Mouse (Mus musculus) kidney, adult 2 months (tissue): Measurements from ENCODE around the gene Cybrd1. TPM values are rescaled to one million over a fixed set of nuclear protein-coding genes. Genes with fewer than 3 reads are reported as not detected.
A peak's percentile ranks its signal among the peaks of the same experiment; 100 is the strongest.

Source experiments
- DNase-seq: peaks from one replicate; pipeline ENCODE4 v3.0.0; 2021
- H3K27ac ChIP-seq: fragments of 200-500 bp; 2 replicates; pipeline ENCODE4 v1.5.1; 2012; ENCODE audit warnings: low read depth, low read length, control low read depth, inconsistent platforms; ENCODE audit not compliant: insufficient read depth
- H3K27me3 ChIP-seq: fragments of 200-500 bp; replicated peaks from 2 replicates; pipeline ENCODE4 v1.6.1; 2012; ENCODE audit warnings: mild to moderate bottlenecking, moderate library complexity, low read length, inconsistent platforms; ENCODE audit not compliant: control insufficient read depth, insufficient read depth
- H3K36me3 ChIP-seq: fragments of 200-500 bp; 2 replicates; pipeline ENCODE4 v1.6.1; 2012; ENCODE audit warnings: mild to moderate bottlenecking, moderate library complexity, low read length, inconsistent platforms; ENCODE audit not compliant: control insufficient read depth, insufficient read depth
- H3K4me1 ChIP-seq: fragments of 200-500 bp; 2 replicates; pipeline ENCODE4 v1.6.1; 2011; ENCODE audit warnings: low read length; ENCODE audit not compliant: control insufficient read depth, insufficient read depth
- H3K4me3 ChIP-seq: fragments of 200-500 bp; 2 replicates; pipeline ENCODE4 v1.5.1; 2011; ENCODE audit warnings: mild to moderate bottlenecking, low read depth, low read length, control low read depth; ENCODE audit not compliant: insufficient read depth
- CTCF ChIP-seq: fragments of 200-500 bp; conservative IDR thresholded peaks from 2 replicates; pipeline ENCODE4 v1.5.1; 2011; ENCODE audit warnings: low read depth, mild to moderate bottlenecking, control low read depth, low read length, moderate library complexity, mixed read lengths; ENCODE audit not compliant: insufficient read depth, insufficient read length
- POLR2A ChIP-seq: fragments of 200-500 bp; IDR thresholded peaks from one replicate; pipeline ENCODE4 v1.6.1; 2011; ENCODE audit warnings: low read depth, low read length, control low read depth
- WGBS: fragments of 180-500 bp; shearing (Covaris S2); methylation state at CpG from one replicate; pipeline ENCODE4 v1.1.7; 2018; 5-methylcytosine and 5-hydroxymethylcytosine counted together
- polyA plus RNA-seq: library from polyadenylated mRNA; depleted of rRNA; stranded (reverse); fragments of >200 nt; gene quantifications from 2 replicates; pipeline ENCODE4 v1.2.3, GENCODE M21; 2012

Gene Cybrd1
- polyA plus RNA-seq, 1 experiment: 0.25 TPM

DNA sequence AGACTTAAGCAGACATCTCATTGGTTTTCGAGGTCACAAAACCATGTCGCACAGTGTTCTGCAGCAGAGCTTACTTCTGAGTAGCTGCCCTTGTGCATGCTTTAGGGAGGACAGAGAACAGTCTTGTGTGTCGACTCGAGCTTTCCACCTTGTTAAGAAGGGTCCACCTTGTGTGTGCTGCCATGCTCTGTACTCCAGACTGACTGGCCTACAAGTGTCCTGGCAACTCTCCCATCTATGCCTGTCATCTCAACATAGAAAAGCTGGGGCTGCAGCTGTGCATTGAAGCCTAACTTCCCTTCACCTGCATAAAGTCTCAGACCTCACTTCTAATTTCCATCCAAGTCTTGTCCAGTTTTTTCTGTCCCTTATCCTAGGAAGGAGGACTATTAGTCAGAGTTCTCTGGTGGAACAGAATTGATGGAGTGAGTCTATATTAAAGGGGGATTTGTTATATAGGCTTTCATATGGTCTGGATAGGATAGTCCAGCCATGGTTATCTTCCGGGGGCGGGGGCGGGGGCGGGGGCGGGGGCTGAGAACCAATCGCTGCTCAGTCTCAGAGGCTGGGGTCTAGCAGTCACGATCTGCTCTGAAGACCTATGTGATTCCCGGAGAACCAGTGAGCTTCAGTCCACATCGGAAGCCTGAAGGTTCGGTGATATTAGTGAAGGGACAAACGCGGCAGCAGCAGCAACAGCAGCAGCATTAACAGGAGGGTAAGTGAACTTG is 42.0 kb downstream of the Cybrd1 start:
- H3K4me1 ChIP-seq: peaks cover 15% of the 10 kb centered on the region

DNA sequence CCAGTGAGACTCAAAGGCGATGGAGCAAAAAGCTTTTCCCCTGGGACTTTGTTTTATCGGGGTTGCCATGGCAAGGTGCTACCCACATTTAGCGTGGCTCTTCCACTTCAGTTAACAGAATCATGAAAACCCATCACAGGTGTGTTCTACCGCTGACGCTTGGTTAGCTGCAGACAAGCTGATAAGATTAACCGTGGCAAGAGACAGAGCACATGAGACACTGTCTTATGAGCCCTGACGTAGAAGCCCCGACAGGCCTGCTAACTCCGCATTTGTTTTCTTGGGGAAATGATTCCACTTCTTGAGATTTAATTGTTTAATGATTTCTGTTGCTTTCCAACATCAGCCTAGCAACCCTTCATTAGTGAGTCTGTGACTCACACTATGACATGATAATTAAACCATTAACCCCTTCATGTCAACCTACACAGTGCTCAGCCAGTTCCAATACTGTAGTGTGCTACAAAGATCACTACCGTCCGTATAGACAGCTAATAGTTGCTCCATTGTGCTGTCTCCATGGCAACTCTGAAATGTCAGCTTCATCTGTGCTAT is 42.7 kb downstream of the Cybrd1 start:
- H3K4me1 ChIP-seq: peaks cover 15% of the 10 kb centered on the region
- no peak overlapping the region for H3K27ac ChIP-seq
- 64% methylated on average over 11 of the region's 11 CpGs for WGBS
- H3K4me3 ChIP-seq: no peak overlapping the region
- H3K36me3 ChIP-seq: no peaks in the 10 kb centered on the region
- no peaks in the 10 kb centered on the region for H3K27me3 ChIP-seq
- DNase-seq: no peak
- TF ChIP-seq POLR2A (no peak), CTCF (no peak)

More for the DNA sequence above, 42.0 kb downstream of the Cybrd1 start:
- no peak for DNase-seq
- H3K27me3 ChIP-seq: no peaks in the 10 kb centered on the region
- no peak overlapping the region for H3K27ac ChIP-seq
- TF ChIP-seq POLR2A (no peak), CTCF (no peak)
- WGBS: 69% methylated on average over 16 of the region's 16 CpGs
- H3K36me3 ChIP-seq: no peaks in the 10 kb centered on the region
- no peak overlapping the region for H3K4me3 ChIP-seq

DNA sequence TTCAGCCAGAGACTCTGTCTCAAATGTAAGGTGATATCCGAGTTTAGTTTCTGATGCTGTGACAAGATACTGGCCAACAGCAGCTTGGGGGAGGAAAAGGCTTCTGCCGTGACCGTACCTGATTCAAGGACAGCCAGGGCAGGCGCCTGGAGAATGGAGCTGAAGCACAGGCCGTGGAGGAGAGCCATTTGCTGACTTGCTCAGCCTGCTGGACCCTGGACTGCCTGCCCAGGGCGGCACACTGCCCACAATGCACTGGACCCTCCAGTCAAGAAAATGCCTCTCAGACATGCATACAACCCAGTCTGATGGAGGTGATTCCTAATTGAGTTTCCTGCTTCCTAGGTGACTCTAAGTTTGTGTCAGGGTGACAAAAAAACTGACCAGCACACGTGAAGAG is 43.8 kb downstream of the Cybrd1 start:
- DNase-seq: peak; percentile 50
- H3K27me3 ChIP-seq: no peaks in the 10 kb centered on the region
- peak overlapping the region; percentile 57 for H3K27ac ChIP-seq
- no peak for TF ChIP-seq POLR2A
- no peak for TF ChIP-seq CTCF
- H3K4me1 ChIP-seq: peaks cover 15% of the 10 kb centered on the region
- H3K36me3 ChIP-seq: no peaks in the 10 kb centered on the region
- 77% methylated on average over 7 of the region's 7 CpGs for WGBS
- H3K4me3 ChIP-seq: no peak overlapping the region

DNA sequence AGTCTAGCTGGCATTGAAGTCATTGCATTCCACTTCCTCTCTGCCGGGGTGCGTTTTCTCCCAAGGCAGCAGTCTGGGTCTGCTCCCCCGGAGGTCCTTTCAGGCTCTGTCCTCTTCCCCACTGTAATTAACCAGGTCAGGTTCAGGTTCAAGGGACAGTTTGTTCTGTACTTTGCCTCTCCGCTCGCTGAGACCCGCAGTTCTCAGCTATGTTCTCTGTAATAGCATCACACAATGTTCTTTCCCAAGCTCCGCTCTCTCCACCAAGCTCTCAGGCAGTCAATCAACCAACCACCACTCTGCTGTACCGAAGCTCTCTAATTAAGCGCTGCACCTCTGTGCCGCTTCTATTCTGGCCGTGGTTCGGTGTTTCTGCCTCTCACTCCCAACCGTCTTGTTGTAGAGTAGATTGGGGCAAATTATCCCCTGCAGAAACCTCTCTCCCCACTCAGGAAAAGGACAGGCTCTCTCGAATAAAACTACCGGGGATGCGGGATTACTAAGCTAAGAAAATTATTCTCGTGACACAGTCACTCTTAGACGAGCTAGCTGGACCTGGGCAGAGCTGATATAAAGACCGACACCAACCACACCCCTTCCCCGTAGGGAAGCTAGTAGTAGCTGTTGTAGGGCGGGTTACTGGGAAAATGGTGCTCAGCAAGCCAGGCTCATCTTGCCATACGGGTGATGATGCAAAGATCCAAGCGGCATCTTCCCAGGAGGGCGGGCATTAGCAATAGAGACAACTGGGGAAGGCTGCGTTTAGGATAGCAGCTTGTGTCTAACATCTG is 45.3 kb downstream of the Cybrd1 start:
- no peaks in the 10 kb centered on the region for H3K27me3 ChIP-seq
- H3K36me3 ChIP-seq: no peaks in the 10 kb centered on the region
- no peak for TF ChIP-seq POLR2A
- TF ChIP-seq CTCF: no peak
- peak overlapping the region; percentile 79 for H3K27ac ChIP-seq
- H3K4me1 ChIP-seq: peaks cover 15% of the 10 kb centered on the region
- no peak overlapping the region for H3K4me3 ChIP-seq
- peak; percentile 85 for DNase-seq
- 56% methylated on average over 25 of the region's 25 CpGs for WGBS

DNA sequence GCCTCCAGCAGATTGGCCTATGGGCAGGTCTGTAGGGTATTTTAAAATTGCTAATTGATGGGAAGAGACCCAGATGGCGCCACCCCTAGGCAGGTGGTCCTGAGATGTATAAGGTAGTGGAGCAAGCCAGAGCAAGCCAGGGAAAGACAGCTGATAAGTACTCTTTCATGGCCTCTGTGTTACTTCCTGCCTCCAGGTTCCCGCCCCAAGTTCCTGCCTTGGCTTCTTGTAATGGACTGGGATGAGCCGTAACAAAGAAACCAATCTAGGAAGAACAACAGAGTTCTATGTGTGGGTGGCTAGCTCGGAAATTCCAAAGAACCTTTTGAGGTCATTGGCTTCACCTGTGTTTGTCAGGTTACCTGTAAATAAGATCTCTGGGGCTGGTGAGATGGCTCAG is 49.5 kb downstream of the Cybrd1 start:
- Histone ChIP-seq H3K4me1 (peaks cover 5% of the 10 kb centered on the region), H3K4me3 (no peak overlapping the region), H3K27ac (no peak overlapping the region), H3K27me3 (no peaks in the 10 kb centered on the region), H3K36me3 (no peaks in the 10 kb centered on the region)
- 83% methylated on average over 4 of the region's 4 CpGs for WGBS
- DNase-seq: no peak
- TF ChIP-seq CTCF (no peak), POLR2A (no peak)

DNA sequence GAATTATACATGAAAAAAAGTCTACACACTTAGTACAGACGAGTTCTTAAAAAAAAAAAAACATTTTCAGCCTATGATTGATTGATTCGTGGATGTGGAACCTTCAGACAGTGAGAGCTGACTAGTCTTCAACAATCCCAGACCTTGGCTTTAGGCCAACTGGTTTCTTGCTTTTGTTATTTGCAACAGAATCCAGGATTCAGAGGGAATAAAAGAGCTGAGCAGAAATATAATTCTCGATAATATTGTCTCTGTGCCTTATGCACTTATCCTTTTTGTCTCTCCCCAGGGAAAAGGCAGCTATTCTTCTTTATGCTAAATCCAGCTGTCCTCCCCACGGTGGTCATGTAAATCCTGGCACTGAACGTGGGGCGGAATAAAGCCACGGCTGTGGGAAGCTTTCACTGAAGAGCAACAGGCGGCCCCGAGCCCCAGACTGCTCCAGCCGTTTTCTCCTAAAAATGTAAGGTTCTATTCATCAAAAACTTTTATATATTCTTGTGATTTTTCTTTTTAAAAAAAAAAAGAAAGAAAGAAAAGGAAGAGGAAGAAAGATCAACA is 50.8 kb downstream of the Cybrd1 start:
- Histone ChIP-seq H3K27ac (no peak overlapping the region), H3K4me1 (peaks cover 1% of the 10 kb centered on the region), H3K36me3 (no peaks in the 10 kb centered on the region), H3K4me3 (no peak overlapping the region), H3K27me3 (no peaks in the 10 kb centered on the region)
- no peak for DNase-seq
- WGBS: 70% methylated on average over 10 of the region's 10 CpGs
- TF ChIP-seq CTCF (no peak), POLR2A (no peak)

DNA sequence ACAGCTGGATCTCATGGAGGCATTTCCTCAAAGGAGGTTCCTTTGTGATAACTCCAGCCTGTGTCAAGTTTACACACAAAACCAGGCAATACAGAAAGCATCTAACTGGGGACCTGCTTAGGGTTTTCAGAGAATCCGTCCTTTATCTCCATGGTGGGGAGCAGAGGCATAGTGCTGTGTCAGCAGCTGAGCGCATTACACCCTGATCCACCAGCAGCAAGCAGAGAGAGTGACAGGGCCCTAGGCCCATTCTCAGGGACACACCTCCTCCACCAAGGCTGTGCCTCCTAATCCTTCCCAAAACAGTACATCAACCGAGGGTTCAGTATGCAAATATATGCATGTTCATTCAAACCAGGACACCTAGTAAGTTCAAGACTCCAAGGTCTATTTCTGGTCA is 55.3 kb downstream of the Cybrd1 start:
- TF ChIP-seq CTCF: no peak
- no peak overlapping the region for H3K27ac ChIP-seq
- 79% methylated on average over 3 of the region's 3 CpGs for WGBS
- no peaks in the 10 kb centered on the region for H3K27me3 ChIP-seq
- no peaks in the 10 kb centered on the region for H3K4me1 ChIP-seq
- H3K4me3 ChIP-seq: no peak overlapping the region
- DNase-seq: no peak
- no peaks in the 10 kb centered on the region for H3K36me3 ChIP-seq
